Mouse (Mus musculus) heart, postnatal 25 days (tissue): ENCODE data around the gene Tex2. TPM values are rescaled to one million over a fixed set of nuclear protein-coding genes. Genes with fewer than 3 reads are reported as not detected.
A peak's percentile ranks its signal among the peaks of the same experiment; 100 is the strongest.
"Not testable (repeated sequence)": the region's sequence is repeated elsewhere in the genome, so short reads cannot be mapped to it uniquely, and the experiment has no call there.

ENCODE experiments used
- DNase-seq: peaks from one replicate; pipeline ENCODE4 v3.0.0; 2022; ENCODE audit warnings: low spot score
- intact Hi-C: fragments of 180-260 bp; cut with DNase I; formaldehyde crosslinking; loops from one replicate; pipeline ENCODE4 v1.15.1; 2025
- total RNA-seq, 2 experiments: library from RNA; stranded (reverse); gene quantifications; 2 replicates each; pipeline ENCODE4 v1.2.3; 2021

The Tex2 gene
- total RNA-seq, 2 experiments from 2014 or later, result 45.5 to 46.7 TPM

- intact Hi-C loops, result no loop called here
- no peak for DNase-seq
Measured at GRCm38 (mm10) chr11:106587786-106588519, 25.3 kb downstream of the Tex2 start.

DNA sequence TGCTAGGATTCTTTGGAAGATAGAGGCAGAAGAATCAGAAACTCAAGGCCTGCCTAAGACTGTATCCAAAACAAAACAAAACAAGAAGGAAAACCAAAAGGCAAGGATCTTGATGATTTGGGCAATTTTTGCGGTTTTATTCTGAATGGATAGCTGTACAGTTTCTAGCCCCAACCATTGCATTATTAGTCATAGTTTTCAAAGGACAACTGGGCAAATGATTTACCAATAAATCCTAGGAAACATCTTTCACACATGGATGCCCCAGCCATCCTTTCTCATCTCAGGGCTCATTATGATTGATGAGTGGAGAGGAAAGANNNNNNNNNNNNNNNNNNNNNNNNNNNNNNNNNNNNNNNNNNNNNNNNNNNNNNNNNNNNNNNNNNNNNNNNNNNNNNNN, 29.4 kb downstream of the Tex2 start:
- intact Hi-C loops, result no loop called here
- DNase-seq, result no peak

GRCm38 (mm10) chr11:106581357-106581756, 31.9 kb downstream of the Tex2 start:
- no peak for DNase-seq
- intact Hi-C loops, result no loop called here

DNA sequence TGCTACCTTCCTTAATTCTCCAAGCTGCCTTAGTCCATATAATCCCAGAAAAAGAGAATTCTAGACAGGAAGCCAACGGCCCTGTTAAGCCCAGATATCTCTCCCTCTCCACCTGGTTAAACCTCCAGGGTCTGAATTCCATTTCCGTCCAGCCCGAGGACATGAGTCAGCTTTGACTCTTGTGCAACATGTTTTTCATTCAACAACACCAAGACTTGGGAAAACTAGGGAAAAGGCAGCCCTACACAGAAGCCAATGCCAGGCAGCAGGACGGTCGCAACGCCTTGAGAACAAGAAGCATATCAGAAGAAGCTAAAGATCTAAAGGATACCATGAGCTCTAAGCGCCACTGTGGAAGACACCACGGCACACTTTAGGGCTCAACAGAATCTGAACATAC, 32.8 kb downstream of the Tex2 start:
- intact Hi-C loops, result no loop called here
- no peak for DNase-seq

- intact Hi-C loops, result no loop called here
- no peak for DNase-seq
Measured at GRCm38 (mm10) chr11:106579957-106580356, 33.3 kb downstream of the Tex2 start.

DNA sequence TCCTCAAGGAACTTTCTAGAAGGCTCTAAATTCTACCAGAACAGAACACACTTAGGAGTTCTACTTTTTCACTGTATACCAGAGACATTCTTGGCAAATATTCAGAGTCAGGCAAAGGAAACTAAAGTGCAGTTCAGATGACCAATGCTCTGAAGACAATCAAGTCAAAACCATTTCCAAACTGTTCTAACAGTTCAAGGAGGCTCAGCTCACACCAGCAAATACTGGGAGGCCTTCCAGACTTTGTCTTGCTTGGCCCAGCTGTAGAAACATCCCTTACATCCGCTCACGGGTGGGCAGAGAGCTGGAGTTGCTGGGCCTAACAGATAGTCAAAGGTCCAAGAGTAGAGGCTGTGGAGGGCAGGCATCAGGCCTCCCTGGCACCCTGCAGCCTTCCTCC, 34.1 kb downstream of the Tex2 start:
- DNase-seq, result no peak
- intact Hi-C loops, result no loop called here

GRCm38 (mm10) chr11:106577624-106578355, 35.4 kb downstream of the Tex2 start:
- DNase-seq, intact Hi-C loops: not testable (repeated sequence)

GRCm38 (mm10) chr11:106574456-106574855, 38.8 kb downstream of the Tex2 start:
- intact Hi-C loops, result no loop called here
- DNase-seq, result no peak

GRCm38 (mm10) chr11:106573476-106574240, 39.6 kb downstream of the Tex2 start:
- intact Hi-C loops, result no loop called here
- no peak for DNase-seq

DNA sequence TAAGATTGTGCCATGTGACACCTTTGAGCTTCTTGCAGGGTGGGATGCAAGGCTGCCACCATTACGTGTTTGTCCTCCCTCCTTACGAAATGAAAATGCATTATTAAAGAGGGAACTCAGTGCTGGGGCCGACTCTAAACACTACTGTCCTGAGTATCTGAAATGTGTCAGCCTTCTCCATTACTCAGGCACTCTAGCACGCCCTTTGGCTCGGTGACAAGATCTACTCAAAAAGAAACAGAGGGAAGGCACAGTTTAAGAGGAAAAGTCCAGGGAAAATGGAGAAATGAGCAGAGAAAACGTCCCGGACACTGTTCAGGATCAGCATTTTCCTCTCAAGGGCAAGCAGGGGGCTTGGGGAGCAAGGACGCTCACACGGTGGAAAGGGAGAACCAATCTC, 40.3 kb downstream of the Tex2 start:
- intact Hi-C loops, result no loop called here
- no peak for DNase-seq

- intact Hi-C loops, result no loop called here
- DNase-seq, result no peak
Measured at GRCm38 (mm10) chr11:106572020-106572782, 41.0 kb downstream of the Tex2 start.

DNA sequence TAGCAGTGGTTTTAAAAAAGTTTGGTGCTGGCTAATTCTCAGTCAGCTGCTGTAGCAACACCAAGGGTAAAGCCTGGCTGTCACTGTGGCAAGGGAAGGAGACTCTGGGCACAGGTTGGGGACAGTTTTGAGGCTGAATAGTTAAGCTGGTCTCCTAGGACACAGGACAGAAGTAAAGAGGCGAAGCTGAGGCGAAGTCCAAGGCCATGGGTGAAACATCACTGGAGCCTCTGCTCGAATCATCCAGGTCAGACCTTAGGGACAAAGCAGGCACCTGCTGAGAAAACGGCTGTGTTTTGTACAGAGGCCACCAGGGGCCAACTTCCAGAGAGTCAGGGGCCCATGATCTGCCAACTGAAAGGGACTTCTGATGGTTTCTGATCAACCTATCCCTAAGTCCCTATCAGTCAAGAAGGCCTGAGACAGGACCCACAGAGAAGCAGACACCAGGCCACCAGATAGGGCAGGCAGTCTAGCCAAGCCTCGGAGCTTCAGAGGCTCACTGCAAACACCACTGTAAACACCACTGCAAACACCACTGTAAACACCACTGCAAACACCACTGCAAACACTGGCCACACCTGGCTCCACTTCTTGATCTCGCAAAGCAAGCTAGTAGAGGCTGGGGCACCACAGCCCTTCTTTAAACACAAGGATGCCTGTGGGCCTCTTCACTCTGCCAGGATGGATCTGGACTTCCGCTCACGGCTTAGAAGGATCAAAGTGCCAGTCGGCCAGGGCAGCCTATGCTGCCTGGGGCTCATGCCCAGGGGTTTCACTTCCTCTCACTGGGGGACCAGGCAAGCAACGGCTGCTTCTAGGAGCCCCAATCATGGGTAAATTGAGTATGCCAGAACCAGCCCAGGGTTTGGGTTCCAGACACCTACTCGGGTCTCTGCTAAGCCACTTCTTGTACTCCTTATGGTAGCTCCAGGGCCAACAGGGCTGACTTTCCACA, 41.9 kb downstream of the Tex2 start:
- intact Hi-C loops, result no loop called here
- no peak for DNase-seq

- DNase-seq, result no peak
- intact Hi-C loops, result no loop called here
Measured at GRCm38 (mm10) chr11:106568329-106568960, 44.8 kb downstream of the Tex2 start.

DNA sequence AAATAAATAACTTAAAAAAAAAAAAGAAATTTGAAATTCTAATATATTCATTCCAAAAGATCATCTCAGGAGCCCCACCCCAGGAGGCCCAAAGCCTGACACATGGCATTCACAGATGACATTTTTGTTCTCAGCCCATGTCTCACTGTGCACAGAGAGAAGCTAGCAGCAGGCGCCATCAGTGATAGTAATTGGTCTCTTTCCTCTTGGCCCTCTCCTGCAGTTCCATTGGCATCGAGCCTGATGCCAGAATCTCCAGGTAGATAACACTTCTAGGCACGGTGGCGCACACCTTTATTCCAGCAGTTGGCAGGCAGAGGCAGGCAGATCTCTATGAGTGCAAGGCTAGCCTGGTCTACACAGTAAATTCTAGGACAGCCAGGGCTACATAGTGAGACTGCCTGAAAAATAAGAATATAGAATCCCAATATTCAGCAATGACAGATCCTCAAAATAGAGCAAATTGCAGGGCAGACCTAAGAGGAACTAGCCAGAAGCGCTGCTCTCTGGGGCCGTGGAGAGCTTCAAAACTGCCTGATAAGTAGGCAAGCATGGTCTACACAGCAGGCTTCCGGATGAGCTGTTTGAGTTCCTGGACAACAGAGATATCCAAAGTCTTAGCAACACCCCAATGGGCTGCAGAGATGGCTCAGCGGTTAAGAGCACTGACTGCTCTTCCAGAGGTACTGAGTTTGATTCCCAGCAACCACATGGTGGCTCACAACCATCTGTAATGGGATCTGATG, 47.0 kb downstream of the Tex2 start:
- intact Hi-C loops, result no loop called here
- no peak for DNase-seq

- peak; percentile 47 for DNase-seq
- intact Hi-C loops, result no loop called here
Measured at GRCm38 (mm10) chr11:106564261-106564660, 49.0 kb downstream of the Tex2 start.

DNA sequence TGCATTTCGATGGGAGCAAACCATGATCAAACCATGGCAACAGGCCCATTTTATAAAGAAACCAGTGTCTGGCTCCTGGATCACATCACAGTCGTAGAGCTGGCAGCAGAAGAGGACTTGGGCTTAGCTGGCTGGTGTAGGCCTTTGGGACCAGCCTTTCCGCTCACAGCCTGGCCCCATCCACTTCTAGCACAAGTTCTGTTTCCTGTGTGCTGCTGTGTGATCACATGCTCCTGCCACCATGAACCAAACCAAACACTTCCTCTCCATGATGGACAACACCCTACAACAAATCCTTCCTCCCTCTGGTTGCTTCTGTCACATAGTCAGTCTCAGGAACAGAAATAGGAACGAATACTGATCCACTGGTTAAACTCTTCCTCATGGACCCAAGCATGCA, 50.5 kb downstream of the Tex2 start:
- intact Hi-C loops, result no loop called here

DNA sequence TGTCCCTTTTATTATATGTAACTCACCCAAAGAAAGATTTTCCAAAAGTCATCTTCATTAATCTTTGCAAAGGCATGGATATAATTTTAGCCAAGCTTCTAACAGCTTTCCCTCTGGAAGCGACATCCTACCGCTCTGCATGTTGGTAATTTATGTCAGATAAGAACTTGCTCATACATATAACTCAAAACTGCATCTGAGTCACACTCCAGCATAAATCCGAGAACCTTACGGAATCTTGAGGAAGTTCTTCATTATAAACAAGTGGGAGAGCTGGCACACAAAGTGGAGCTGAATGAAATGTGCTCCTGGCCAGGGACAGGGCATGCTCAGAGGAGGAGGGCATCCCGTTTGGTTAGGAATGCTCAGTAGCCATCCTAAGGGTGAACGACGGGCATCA, 53.5 kb downstream of the Tex2 start:
- no peak for DNase-seq
- intact Hi-C loops, result no loop called here

More for the DNA sequence above, 50.5 kb downstream of the Tex2 start:
- DNase-seq, result no peak

DNA sequence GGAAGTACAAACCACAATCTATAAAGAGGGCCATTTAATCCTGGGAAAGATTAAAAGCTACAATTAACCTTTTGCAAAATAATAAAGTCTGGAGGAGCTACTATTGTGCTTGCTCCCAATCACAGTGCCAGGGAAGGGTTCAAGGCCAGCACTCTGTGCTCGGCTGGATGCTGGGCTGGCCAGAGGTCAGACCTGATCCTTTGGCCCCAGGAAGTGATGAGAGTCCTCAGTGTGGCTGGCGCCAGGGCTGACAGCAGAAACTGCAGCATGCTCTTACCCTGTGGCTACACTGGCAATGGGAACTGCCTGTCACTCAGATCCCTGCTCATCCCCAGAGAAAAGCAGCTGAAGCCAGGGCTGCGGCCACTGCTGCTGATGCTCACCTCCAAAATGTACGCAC, 55.2 kb downstream of the Tex2 start:
- no peak for DNase-seq
- intact Hi-C loops, result no loop called here
